Mouse (Mus musculus) small intestine, adult 2 months (tissue): ENCODE results near the gene Nipsnap1.

Experiments
- CTCF ChIP-seq: fragments of 200-500 bp; IDR thresholded peaks from 2 replicates; pipeline ENCODE4 v1.5.1; 2012; ENCODE audit warnings: low read depth, mild to moderate bottlenecking, control low read depth, inconsistent platforms, low read length, moderate library complexity, mixed read lengths; ENCODE audit not compliant: insufficient replicate concordance, insufficient read length; ENCODE audit errors: extremely low read depth
- POLR2A ChIP-seq: fragments of 200-500 bp; IDR thresholded peaks from 2 replicates; pipeline ENCODE4 v1.6.1; 2012; ENCODE audit warnings: low read depth, mild to moderate bottlenecking, control low read depth, inconsistent platforms, low read length, moderate library complexity

GRCm38 (mm10) chr11:4840942-4841526 is 32.7 kb upstream of the Nipsnap1 start:
- TF ChIP-seq POLR2A: no peak
- TF ChIP-seq CTCF: no peak
